Mouse (Mus musculus) lung, postnatal 10 days (tissue): ENCODE measurements around the gene Abcf2.

Experiments used
- DNase-seq: peaks from one replicate; pipeline ENCODE4 v3.0.0; 2021

The Abcf2 gene

DNA sequence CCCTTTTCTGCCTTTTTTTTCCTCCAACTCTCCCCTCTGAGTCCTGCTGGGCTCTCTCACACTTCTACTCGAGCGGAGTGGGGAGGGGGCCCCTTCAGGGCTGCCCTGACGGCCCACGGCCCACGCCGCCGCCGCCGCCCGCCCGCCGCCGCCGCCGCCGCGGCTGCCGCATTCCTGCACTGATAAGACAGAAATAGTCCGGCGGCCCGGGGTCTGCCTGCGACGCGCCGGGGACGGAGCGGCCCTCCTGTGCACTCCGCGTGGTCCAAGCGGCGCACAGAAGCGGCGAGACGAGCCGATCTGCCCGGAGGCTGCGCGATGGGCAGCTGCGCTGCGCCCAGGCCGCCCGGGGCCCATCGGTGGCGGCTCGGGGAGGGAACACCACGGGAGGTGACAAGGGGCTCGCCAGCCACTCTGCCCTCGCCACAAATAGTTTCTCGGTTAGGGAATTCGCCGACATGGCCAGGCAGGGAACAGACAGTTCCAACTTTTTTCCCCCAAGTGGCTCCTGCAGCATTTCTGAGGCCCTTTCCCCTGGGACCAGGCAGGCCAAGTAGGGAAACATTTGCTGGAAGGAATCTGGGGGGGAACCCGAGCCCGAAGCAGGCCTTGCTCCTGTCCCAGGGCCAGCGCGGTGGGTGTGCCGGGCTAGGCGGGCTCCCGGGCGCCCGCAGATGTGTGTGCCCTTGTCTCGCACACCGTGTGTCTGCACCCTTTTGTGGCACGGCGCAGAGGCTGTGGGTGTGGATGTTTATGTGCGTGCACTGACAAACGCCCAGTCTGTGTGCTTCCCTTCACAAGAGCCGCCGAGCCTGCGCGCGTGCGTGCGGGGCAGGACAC lies 24.9 kb upstream of the Abcf2 start:
- DNase-seq = peak; percentile 88

DNA sequence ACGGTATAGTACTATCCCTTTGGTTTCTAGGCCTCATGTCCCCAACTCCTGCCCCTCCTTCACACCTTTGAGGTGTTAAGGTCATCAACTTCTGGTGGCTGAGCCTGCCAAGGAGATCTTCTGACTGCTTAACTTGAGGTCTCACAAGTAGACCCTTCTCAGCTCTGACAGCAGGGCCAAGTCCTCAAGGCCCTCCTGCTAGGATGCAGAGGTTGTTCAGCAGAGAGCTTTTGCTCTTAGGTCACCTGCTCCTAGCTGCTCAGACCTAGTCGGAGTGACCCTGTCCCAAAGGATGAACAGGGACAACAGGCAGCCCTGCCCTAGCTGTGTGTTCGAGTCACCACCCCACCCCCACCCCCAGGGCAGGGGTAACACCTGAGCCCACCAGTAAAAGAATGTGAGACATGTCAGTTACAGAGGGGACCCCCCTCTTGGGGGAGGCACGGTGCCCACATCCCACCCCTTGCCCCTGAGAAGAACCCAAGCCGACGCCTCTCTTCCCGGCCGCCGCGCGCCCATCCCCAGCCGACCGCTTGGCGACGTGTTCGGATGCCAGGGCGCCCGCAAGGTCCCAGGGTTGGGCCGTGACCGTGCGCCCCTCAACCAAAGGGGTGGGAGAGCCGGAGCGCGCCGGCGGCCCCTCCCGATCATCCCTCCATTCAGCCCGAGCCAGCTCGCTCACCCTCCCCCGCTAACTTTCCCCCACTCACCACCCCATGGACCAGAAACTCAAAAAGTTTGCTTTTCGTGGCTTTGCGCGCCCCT lies 24.0 kb upstream of the Abcf2 start:
- DNase-seq = no peak

DNA sequence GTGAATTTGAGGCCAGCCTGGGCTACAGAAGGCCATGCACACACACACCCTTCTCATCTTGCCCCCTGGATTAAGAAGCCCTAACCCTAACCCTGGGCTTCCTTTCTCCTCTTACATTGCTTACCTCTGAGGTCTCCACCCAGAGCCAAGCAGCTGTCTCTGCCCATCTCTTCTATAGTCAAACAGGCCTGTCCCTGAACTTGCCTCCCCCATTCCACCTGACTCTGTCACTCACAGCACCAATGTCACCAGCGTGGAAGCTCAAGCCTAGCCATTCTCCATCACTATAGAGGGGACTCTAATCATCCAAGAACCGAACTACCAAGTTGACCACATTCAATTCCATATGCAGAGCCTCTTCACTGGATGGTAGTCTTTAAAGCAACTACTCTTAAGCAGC lies 23.0 kb upstream of the Abcf2 start:
- DNase-seq = no peak

DNA sequence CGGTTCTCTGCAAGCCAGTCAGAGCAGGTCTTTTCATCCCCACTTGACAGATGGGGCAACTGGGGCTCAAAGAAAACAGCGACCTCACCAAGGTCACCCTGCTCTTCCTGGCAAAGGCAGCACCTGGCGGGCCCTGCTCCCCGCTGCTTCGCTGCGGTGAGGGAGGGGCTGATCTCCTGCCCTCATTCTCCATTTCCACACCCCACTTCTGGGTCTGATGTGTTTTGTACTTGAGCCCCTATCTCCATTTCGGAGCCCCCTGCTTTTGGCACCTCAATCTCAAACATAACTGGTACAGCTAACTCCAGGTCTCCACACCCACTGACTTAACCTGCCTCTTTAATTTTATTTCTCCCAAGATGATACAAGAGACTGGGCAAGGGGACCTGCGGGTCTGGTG lies 21.9 kb upstream of the Abcf2 start:
- DNase-seq = no peak

DNA sequence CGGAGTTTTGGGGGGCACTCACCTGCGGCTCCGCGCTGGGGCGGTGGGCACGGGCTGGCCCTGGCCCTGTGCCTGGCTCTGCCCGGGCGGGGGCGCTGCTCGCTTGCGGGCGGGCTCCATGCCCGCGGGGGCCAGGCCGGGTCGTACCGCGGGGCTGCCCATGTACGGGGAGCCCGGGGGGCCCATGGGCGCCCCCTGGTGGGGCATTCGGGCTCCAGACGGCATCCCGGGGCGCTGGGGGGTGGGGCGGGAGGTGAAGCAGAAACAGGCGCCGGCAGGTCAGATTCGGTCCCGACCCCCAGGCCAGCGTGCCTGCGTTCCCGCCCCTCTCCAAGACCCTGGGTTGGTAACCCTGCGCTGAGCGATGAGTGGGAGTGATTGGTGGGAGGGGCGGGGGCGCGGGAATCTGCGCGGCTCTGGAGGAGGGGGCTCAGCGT lies 21.3 kb upstream of the Abcf2 start:
- peak; percentile 76 for DNase-seq

DNA sequence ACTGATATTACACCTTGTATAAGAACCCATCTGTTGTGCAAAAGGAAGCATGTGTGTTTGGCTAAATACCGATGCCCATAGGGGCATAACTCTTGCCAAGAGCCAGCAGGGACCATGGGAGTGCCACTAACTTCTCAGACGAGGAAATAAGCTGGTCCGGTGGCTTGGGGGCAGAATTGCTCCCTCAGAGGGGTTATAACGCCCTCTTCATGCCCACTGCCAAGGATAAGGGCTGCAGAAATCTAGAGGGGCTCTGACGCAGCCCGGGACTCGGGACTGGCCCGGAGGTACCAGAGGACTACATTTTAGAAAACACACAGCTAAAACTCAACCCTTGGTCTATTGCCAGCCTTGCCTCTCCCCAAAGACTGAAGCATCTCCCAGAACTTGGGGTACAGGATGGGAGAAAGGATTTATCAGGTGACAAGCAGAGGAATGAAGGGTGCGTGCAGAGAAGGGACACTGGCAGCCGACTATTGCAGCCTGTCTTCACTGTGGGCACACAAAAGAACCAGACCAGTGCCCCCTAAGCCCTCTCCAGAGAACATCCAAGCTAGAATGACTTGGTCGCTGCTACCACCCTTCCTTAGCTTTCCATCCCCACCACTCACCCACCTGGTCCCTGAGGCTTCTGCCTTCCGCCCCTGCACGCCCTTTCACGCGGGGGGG lies 20.8 kb upstream of the Abcf2 start:
- DNase-seq = no peak

DNA sequence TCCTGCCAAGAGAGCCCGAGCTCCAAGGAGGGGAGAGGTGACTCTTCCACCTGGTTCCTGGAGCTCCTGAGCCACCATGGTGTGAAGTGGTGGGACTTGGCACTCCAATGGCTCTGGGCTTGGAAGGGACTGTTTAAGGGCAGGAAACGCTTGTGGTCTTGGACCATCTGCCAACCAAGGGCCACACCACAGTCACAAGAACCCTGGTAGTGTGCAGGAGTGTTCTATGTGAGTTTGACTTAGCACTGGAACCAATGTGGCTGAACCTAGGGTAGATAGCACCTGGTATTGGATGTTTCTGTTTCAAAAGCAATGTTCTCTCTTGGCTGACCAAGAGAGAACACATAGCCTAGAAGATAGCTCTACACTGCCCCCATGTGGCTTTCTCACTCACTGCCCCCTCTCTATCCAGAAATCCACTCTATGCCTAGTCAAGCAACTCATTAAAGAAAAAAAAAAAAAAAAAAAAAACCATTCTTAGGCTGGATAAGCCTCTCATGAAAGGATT lies 20.0 kb upstream of the Abcf2 start:
- DNase-seq = peak; percentile 90

DNA sequence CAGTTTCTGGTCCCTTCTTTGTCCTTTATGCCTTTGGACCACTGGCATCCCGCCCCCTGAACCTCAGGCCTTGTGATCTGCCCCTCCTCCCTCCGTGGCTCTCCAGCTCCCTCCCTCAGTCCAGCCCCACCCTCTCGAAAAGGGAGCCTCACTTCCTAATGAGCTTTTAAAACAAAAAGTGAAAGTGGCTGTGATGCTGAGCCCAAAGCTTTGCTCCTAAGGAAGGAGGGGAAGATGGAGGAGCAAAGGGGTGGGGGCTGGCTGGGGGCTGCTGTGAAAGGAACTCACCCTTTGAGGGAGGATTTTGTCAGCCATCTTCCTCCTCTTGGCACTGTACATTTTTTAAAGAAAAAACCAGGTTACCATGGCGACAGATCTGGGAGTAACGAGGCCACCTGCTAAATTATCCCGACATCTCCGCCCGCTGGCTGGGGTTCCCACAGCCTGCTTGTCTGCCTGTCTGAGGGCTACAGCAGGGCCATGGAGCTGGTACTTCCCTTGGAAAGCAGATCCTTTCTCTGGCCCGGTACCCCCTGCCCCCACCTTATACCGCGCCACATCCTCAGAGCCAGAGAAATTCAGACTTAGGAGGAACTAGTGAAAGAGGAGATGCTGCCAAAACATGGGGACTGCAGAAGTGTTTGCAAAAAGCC lies 19.4 kb upstream of the Abcf2 start:
- DNase-seq = peak; percentile 48

DNA sequence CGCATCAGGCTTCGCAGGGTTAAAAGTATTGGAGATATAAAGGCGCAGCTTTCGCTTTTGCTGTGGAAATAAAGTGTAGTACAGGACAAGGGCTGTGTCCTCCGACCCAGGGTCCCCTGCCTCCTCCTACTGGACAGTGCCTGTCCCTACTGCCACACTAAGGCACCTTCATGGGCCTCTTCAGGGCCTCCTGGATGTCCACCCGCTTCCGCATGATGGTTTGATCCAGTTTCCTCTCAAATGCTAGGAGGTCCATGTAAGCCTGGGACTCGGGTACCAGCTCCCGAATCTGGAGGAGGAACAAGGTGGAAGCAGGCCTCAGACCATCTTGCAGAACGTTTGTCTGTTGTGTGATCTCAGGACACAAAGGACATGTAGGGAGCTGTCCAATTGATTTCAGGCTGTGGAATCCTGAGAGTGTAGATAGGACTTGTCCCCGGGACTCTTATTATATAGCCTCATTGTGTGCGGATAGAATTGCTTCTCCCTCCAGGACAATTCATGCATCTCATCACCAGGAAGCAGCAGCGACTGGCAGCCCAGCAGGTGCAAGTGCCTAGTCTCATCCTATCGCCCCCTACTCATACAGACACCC lies 18.6 kb upstream of the Abcf2 start:
- DNase-seq = no peak

DNA sequence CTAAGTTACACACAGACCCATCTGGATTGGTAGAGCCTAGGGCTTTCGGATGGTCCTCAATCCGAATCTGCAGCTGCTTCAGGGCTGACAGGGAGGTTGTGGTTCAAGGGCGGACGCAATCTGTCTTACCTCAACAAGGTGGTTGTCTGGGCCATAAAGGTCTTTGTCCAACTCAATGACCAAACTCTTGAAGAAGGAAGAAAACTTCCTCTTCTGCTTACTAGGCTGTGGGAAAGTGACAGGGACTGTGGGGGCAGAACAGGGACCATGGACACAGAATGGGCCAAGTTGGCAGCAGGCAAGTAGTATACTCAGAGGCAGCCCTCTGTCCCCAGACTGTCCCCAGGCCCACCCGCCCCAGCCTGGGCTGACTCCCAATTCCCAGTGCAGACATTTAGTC lies 18.0 kb upstream of the Abcf2 start:
- no peak for DNase-seq

DNA sequence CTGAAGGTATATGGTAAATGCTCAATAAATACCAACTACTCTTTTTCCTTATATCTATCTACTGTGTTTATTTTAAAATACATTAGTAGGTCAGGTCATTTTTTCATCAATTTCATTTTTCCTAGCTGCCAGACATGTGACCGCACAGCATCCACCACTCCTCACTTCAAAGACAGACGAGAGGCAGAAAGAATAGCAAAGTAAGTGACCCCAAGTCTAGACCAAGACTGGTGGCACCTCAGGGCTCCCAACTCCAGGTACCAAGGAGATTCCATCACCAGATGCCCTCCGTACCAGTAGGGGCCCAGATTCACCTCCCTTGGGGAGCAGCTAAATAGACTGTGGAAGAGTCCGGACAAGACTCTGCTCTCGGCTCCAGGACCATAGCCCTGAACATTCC lies 17.1 kb upstream of the Abcf2 start:
- DNase-seq = no peak

DNA sequence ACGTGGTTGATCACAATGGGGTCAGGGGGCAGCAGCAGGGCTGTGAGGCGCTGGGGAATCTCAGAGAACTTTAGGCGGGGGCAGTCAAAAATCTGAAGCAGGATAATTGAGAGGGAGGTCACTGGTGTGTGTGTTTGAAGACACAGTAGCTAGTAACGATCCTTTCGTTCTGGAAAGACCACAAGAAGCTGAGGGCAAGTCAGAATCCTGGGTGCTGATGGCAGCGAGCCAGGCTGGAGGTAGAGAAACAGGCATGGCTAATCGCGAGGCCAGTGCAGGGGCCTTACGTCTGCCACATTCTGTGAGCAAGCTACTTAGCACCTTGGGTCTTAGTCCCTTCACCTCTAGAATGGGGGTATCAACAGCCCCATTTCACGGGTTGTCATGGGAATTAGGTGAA lies 16.7 kb upstream of the Abcf2 start:
- no peak for DNase-seq

DNA sequence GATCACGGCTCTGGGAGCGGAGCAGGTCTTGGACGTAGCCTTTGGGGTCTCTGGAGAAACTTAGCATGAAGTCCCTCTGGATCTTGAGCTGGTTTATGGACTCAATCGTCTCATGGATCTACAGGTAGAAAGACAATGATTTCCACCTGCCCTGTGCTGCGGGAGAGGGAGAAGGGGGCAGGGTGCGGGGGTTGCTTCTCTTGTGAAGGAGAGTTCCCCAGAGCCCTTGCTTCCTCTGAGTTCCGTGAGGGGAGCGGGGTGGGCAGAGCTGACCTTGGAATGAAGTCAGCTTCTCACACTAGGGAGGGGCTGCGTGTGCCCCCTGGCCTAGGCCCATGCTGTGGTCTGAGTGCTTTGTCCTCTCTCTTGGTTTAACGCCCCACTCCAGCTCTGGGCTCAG lies 16.0 kb upstream of the Abcf2 start:
- no peak for DNase-seq

DNA sequence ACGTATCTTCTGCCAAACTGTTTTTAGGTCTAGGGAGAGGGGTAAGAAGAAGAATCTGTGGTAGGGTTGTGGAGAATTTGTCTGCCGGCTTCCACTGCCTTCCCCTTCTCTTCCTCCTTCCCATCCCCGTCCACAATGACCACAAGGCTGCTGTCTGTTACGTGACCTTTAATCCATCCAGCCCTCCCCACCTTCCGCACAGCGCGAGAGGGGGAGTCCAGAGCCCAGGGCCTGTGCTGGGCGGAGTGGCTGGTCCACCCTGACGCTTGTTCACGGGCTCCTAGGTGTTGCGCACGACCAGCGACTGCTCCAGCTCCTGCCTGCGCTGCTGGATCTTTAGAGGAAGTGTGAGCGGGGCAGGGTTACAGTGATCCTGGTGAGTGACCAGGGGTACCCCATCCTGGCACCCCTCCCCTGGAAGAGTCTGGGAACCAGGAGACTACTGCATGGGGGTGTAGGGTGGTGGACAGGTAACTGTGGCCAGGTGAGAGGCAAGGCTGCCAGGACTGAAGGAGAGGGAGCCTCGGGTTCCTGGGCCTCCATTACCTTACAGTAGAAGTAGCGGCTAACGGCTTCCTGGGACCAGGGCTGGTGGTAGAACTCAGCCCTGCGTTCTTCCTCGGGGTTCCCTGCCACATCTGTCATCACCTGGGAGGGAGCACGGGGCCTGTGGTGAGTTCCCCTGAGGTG lies 15.3 kb upstream of the Abcf2 start:
- no peak for DNase-seq

DNA sequence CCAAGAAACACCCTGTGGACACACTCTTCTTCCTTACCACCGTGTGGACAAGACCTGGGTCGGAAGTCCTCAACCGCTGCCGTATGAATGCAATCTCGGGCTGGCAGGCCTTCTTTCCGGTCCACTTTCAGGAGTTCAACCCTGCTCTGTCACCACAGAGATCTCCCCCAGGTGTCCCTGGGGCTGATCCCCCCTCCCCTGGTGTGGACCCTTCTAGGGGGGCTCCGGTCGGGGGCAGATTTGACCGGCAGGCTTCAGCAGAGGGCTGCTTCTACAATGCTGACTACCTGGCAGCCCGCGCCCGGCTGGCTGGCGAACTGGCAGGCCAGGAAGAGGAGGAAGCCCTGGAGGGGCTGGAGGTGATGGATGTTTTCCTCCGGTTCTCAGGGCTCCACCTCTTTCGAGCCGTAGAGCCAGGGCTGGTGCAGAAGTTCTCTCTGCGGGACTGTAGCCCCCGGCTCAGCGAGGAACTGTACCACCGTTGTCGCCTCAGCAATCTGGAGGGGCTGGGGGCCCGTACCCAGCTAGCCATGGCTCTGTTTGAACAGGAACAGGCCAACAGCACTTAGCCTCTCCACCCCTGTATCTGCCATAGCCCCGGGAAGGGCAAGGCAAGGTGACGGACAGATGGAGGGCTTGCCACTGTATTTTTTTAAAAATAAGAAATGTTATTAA lies 14.7 kb upstream of the Abcf2 start:
- no peak for DNase-seq

DNA sequence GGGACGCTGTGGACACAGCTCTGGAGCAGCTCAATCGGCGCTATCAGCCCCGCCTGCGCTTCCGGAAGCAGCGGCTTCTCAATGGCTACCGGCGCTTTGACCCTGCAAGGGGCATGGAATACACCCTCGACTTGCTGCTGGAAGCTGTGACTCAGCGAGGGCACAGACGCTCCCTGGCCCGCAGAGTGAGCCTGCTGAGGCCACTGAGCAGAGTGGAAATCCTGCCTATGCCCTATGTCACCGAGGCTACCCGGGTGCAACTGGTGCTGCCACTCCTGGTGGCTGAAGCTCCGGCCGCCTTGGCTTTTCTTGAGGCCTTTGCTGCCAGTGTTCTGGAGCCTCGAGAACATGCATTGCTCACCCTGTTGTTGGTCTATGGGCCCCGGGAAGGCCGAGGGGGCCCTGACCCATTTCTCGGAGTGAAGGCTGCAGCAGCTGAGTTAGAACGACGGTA lies 14.0 kb upstream of the Abcf2 start:
- DNase-seq = no peak

DNA sequence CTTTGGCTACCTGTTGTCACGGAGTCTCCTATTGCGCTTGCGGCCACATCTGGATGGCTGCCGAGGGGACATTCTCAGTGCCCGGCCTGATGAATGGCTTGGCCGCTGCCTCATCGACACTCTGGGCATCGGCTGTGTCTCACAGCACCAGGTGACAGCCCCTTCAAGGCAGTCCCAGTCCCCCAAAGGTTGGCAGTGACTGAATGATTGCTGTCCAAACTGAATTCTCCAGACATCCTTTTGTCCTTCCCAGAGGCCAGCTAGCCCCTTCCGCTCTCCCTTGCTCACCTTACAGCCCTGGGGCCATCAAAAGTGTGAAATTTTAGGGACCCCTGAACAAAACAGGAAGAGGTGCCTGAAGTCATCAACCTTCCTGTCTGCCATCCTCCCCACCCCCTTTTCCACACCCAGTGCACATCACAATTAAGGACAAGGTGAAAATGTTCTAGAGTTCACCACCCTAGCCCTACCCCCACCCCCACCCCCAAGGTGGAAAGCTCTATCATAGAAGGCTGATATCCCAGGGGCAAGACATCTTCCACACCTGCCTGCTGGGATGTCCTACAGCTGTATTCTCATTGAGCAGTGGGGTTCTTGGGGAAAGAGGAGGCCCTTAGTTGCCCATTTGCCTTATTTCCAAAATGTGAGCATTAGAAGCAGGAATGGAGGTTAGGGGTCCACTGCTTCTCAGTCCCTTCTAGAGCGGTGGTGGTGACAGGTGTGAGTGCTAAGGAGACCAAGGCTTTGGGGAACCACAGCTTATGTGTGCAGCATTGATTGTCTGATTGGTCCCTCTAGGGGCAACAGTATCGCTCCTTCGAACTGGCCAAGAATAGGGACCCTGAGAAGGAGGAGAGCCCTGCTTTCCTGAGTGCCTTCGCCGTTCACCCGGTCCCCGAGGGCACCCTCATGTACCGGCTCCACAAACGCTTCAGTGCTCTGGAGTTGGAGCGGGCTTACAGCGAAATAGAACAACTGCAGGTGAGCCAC lies 12.5 kb upstream of the Abcf2 start:
- no peak for DNase-seq

DNA sequence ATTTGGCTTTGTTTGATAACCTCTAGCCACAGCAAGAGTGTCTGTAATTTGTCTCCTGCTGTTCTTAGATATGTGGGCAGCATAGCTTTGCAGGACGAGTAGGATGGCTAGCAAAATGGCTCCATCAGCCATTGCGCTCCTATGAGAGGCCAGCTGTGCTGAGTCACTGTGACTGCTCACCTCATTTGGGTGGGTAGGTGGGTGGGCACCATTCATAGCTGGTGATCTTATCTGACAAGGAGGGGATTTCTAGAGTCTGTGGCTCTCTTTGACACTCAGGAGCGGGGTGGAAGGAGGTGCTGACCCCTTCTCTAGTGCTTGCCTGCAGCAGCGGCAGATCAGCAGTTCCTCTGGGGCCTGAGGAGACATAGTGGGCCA lies 9.9 kb upstream of the Abcf2 start:
- DNase-seq = no peak

DNA sequence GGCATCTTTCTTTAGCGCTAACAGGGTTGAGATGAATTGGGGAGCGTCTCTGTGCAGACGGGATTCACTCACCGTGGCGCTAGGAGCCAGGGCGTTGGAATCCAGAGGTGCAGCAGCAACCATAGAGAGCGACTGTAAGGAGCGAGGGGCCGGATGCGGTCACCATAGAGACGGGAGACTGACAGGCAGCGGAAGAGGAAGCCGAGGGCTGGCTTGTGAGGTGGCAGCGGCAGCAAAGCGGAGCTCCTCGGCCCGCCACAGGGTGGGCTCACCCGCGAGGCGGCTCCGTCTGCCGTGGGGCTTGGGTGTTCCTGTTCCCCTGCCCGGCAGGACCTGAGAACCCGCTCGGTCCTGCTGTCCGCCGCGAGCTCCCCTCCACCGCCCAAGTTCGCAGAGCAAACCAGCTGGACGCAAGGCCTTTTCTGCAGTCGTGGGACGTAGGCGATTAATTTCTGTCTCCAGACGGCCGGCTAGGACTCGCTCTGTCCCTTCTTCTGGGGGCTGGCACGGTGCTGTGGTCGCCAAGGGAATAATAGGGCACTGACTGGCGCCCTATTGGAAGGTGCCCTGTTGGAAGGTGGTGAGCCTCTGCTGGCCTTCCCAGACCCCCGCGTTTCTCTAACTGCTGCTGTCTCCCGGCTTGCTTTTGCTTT lies 9.4 kb upstream of the Abcf2 start, which contains the start of gene Chpf2:
TSS of gene Chpf2 (plus strand) at position 195 of the 653 bp plus-strand sequence.
- DNase-seq = peak; percentile 90
